Mouse (Mus musculus): ENCODE data around the gene Nkain2. TPM values are rescaled to one million over a fixed set of nuclear protein-coding genes. Genes with fewer than 3 reads are reported as not detected.
"Not testable (repeated sequence)": the region's sequence is repeated elsewhere in the genome, so short reads cannot be mapped to it uniquely, and the experiment has no call there.

The Nkain2 gene
- under 1 TPM; 0.17 to 0.26 TPM for total RNA-seq (2021)
- long read RNA-seq, experiment 1 = 0 reads
- long read RNA-seq, experiment 2 = 0 reads

DNA sequence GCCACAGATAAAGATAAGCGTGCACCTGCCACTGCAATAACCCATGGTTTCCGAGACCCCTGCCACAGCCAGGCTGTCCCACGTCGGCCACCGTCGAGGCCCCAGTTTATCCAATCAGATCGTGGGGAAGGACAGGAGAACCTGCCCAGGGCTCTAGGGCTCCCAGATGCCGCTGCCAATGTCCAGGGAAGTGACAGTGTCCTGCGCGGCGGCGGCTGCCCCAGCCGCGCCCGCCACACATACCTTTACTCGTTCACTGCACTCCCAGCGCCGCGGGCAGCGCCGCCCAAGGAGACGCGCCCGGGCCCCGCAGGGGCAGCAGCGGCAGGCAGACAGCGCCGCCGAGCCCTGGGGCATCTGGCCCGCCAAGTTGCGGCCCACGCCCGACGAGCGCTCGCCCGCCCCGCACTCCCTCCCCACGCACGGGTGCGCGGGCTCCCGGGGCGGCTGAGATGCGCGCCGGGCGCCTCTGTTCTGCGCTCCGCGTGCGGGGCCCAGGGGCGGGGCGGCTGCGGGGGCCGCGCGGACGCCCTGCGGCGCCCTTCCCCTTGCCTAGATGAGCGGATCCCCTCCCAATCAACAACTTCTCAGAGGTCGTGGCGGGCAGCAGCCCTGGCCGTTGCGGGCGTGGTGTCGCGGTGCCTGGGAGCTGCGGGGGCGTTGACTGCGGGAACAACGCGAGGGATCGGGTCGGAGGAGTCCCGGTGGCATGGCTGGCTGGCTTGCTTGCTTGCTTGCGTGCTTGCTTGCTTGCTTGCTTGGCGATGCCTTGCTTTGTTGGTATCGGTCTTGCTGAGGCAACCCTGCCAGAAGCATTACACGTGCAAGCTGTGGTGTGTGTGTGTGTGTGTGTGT is at the start of gene Nkain2:
Gene Nkain2, minus strand, starts transcription at position 811 of the 855 bp plus-strand sequence.
- DNase-seq = peak; percentile 7 to 10

DNA sequence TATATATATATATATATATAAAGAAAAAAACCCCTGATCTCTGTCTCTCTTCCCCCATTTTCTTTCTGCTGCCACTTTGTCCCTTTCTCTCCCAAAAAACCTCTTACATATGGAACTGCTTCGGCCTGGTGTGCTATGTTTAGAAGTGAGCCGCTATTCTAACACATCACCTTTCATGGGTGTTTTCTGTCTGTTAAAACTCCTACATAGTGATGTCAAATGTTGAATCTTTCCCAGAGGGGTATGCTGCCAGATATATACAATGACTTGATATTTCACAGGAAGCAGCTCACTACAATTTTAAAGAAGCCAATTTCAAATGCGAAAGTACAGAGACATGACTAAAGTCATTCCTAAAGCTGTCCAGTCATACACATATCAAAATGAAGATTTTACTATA is 49.6 kb upstream of the Nkain2 start:
- no peak for DNase-seq

DNA sequence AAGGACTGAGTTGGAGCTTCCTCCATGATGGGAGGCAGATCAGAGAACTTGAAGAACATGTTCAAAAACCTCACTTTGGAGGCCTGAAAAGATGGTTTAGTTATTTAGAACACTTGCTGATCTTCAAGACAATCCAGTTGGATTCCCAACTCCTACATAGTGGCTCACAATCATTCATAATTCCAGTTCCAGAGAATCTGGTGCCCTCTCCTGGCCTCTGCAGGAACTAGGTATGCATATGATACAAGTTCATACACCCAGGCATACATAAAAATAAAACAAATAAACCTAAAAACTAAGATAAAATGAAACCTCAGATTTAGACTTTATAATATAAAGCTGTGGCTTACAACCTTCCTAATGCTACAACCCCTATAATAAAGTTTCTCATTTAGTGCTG is 4.8 kb upstream of the Nkain2 start:
- peak; percentile 7 to 27 for DNase-seq

DNA sequence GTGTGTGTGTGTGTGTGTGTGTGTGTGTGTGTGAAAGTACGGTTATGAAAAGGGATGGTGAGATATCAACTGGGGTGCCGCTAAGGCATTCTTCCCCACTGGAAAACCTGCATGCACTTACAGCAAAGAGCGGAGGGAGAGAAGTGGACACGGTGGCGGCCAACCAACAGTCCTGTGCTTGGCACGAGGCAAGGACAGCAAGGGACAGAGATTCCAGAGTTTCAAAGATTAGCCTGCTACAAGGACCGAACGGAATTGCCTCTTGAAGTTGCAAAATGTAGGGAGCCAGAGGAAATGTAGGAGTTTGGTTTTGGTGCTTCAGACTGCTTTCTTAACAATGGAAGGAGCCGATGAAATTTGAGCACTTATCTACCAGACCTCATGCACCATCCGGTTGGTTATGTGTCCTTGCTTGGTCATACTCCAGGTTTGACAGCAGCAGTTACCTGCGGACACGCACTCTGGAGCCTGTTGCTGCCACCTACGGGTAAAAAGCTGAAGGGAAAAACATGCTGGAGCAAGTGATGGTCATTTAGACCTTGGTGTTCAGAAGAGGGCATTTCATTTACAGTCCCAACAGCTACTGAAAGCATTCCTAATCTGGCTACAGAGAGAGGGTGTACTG is 357 bp upstream of the Nkain2 start:
- peak; percentile 5 for DNase-seq

DNA sequence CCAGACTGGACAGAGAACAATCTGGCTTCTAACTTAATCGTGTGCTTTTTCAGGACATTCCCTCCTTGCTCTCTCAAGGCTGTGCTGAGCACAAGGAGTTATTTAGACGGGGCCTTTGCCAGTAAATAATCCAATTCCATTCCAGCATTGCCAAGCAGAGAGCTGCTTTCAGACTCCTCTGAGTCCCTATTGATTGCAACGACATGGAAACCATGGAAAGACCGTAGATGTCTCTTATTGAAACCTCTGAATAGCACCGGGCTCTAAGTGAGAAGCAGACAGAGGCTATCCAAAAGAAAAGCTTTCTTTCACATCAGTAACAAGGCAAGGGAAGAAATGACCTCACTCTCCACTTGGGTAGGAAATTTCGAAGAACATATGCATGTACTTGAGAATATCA is 8.3 kb downstream of the Nkain2 start:
- no peak for DNase-seq

DNA sequence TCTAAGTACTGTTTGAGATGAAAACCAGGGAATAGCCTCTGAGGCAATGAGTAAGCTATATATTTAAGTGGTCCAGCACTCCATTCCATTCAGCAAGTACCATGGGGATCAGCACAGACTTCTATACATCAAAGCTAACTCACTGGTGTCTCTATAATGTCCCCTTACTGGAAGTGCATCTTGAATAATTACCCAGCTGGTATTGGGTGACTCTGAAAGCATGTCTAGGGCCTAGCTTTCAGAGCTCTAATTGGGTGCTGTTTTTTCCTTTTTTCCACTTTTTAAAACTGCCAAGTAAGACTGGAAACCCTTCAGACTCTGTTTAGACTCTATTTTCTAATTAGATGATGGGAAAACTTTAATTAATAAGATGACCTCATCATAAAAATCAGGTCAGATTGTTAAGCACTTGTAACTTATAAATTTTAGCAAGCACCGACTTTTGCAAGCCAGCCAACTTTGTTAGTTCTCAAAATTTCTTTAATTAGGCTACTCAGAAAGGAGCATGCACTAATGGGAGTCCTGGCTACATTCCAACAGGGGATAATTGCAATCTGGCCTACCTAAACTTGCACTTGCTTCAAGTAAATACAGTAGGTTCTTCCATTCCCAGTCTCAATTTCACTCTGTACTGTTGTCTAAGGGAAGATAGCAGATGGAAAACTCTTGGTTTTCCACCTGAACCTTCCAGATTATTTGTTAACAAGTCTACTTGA is 19.4 kb downstream of the Nkain2 start:
- no peak for DNase-seq

DNA sequence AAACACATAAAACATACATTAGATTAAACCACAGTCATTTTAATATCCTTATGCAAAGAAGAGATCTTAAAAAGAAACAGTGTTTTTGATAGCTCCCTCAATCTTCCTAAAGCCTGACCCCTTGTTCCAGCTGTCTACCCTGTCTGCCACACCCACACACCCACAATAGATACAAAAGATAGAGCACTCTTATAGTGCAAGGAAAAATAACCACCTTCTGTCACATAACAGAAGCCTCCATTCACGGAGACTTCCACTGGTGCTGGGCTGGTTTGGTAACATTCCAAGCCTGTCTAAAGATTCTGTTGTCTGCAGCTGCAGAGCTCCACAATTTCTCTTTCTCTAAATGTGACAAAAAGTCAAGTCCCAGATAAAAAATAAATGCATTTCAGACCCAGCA is 20.7 kb downstream of the Nkain2 start:
- DNase-seq = no peak

DNA sequence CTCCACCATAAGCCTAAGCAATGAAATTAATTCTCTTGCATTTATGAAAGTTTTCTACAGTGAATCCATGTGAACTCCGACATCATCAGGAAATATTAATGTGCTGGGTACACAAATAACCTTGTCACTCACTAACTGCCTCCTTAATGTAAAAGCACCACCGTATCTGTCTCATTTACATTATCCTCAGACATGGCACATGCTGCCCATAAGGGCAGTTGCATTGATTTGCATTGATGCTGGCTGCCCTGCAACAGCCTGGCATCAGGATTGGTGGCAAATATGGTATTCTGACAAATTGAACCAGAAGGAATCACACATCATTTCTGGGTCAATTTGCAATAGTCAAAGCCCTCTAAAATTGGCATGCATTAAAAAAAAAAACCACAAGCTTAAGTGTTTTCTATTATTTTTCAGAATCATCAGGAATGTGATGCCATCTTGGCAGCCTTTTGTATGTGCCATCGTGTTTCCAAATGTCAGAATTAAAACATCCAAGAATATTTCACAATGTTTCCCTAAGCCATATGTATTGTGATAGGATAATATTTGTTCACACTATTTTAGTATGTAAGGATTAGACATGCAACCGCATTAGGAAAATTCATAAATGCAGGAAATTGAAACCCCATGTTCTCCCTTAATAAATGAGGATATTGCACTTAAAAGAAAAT is 74.9 kb downstream of the Nkain2 start:
- no peak for DNase-seq

DNA sequence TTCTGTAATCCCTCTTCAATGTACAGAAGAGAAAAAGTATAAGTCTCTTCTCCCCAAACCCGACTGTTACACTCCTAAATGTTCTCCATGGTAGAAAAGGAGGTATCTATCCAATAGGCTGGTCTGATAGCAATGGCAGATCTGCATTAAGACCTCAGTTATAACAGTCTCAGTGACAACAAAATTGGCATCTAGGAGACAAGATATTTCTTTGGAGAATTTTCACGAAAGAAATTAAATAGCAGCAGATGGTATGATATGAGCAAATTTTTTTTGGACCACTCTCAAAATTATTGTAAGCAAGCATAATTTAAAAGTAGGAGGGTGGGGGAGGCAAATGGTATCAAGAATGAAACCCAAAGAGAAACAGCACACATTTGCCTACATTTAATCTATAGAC is 94.0 kb downstream of the Nkain2 start:
- no peak for DNase-seq

DNA sequence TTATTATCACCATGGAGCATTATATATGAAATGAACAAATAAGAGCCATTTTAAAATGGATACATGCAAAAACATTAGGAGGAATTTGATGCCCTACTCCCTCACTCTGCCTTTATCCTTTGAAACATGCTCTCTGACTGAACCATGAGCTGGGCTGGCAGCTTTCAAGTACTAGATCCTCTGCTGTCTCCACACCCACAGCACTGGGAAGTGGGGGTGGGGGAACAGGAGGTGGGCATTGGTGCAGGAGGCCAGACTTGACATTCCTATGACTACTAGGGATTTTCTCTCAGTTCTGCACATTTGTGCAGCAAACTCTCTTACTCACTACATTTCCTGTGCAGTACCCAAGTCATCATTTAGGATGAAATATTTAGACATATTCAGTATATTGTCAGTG is 99.7 kb downstream of the Nkain2 start:
- DNase-seq = no peak

DNA sequence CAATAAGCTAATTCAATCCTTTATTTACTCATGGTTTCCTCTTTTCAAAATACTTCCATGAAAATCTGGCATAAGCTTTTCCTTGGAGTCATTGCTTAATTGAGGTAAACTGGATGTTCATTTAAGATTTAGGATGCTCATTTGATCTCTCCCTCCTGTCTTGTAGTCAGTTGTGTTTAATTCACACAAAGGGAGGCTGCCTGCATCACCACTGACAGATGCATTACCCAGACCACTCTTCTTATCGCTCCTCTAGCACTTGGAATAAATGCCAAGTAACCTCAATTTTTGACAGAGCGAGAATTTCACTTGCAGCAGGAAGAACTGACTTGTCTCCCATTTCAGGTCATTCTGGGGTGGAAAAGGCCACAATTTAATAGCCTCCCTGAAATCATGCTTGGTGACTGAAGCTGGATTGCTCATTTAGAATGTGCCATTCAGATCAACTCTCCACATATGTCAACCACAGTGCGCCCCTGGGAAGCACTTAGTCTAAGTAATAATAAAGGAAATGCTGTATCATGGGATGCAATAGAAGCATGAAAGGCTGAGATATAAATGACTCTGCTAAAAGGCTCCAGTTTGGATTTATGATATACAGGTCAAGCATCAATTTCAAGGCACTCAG is 107.4 kb downstream of the Nkain2 start:
- DNase-seq = no peak

DNA sequence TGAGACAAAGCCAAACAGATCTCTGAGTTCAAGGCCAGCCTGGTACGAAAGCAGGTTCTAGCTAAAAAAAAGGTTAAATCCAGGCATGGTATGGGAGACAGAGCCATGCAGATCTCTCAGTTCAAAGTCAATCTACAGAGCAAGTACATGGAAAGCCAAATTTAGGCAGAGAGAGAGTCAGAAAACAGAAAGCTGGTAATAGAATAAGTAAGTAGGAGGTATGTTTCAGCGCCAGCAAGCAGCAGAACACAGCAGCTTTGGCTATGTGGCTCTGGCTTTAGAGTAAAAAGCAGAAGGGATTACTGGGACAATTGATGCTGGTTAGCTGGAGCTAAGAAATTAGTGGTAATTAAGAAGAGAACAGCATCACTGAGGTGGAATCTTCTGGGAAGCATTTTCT is 151.3 kb downstream of the Nkain2 start:
- no peak for DNase-seq

DNA sequence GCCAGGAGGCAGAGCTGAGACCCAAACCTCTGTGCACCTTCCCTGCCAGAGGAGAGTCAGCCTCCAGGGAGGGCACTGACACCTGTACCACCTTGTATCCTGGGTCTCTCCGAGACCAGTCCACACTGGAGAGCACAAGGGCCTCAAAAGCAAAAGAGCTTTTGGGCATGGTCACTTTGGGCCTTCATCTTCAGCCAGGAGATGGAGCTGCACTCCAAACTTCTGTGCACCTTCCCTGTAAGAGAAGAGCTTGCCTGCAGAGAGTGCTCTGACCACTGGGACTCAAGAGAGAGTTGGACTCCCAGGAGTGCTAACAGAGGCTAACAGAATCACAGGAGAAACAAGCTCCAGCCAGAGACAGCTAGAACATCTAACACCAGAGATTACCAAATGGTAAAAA is 183.7 kb downstream of the Nkain2 start:
- not testable (repeated sequence) for DNase-seq

DNA sequence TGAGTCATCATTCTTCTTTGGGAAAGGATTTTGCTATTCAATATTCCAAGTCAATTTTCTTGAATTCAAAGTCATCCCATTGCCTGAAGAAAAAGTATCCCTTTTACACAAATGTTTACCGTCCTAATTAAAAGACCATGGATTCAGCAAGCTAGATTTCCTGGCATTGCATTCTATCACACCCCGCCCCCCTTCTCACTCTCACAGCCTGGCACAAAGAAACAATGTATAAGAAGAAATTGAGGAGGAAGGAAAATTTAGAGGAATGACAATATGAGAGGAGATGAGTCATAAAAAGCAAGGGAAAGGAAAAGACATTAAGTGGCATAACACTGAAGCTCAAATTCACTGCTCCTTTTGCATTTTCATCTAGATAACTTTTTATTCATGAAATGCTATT is 193.6 kb downstream of the Nkain2 start:
- no peak for DNase-seq

DNA sequence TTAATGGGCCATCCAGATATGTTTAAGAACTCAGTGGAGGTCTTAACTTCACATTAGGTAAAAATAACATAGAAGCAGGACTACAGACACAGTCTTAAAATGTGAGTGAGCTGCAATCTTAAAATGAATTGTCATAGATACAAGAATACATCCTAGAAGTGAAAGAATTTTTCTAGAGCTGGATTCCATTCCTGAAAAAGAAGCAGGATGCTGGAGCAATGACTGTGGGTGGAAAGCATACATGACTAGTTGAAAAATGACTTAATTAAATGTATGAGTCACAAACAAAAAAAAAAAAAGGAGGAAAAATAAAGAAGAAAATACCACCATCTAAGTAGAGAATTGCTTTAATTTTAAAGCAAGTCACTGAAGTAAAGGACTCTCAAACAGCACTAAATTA is 205.7 kb downstream of the Nkain2 start:
- no peak for DNase-seq

DNA sequence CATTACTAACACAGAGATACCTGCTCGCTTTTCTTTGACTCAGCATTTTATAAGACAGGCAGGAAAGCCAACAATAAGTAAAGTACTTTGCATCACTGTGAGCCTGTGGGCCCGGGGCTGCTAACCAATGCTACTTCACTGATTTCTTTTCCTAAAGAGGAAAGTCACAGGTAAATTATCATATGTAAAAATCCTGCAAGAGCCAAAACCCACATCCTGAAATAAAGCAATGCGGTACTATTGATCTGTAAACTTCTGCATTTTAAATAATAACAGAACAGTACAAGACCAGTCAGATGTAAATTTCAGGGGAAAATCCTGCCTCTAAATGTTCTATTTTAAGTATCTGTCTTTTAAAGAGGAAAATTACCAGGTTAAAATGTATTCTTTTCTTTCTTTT is 250.0 kb downstream of the Nkain2 start:
- no peak for DNase-seq

DNA sequence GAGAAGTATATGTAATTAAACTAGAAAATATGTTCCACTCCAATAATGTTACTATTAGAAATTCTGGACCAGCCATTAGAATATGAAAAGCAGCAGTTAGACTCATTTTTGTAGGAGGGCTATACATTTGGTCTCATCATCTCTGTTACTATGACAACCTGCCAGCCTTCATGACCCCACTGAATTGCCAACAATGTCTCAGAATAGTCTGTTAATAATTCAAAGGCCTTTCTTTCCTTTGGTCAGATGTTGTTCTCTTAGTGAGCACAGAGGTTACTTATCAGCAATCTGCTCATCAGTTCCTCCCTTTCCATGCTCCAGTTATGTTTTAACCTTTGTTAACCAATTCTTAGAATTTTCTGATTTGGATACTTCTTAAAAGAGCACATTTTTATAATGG is 251.1 kb downstream of the Nkain2 start:
- no peak for DNase-seq

DNA sequence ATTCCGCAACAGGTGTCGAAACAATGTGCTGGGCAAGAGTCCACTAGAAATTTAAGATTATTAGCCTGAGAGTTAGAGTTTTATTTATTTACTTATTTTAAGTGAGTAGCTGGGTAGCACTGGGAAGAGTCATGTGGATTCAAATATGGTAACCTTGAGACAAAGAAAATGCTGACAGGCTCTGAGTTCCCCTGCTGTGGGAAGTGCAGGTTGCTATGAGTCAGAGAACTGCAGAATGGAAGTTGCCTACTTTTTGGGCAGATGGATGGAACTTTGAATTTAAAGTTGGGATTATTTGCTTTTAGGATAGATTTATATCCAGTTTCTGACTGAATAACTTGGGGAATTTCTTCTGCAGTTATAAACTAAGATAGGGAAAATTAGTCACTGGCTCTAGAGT is 259.2 kb downstream of the Nkain2 start:
- DNase-seq = no peak

DNA sequence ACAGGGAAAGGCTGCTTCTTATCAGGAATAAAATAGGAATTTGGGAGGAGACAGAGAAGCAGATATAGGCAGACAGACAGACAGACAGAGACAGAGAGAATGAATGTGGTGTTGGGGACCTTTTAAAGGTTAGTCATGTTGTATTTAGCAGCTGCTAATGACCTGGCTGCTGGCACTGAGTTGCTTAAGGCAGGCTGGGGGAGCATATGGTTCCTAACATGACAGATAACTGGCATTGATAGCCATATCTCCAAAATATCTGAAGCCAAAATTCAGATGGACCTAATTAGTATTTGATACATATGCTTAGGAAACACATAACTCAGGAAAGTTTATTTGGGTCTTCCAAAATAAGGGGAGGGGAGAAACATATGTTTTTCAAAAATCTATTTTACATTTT is 285.8 kb downstream of the Nkain2 start:
- no peak for DNase-seq

DNA sequence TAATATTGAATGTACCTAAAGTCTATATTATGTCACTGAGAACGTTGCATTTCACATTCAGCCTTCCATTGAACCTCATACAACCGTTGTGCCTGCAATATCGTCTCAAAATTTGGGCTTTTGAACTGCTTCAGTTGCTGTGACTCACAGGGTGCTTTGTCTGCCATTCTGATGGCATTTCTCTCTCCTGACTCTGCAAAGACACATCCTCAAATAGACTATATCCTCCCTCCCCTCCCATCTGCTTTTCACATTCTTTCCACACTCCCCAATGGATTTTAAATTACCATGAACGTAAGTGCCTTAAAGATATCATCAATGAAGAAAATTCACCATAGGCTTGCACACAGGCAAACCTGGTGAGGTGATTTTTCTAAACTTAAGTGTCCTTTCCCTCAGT is 287.5 kb downstream of the Nkain2 start:
- no peak for DNase-seq

DNA sequence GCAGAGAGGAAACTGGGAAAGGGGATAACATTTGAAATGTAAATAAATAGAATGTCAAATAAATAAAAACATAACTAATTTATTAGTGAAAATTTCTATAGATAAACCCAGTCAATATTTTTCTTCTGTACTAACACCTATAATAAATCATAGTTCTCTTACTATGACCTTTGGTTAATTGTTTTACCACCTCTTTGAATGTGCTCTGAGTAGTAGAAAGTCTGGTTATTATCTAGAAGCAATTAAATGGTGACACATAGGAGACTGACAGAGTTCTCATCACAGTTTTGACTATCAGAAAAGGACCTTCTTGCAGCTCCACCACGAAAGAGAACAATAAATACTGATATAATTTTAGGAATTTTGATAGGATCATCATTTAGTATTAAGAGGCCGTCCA is 295.3 kb downstream of the Nkain2 start:
- DNase-seq = no peak

DNA sequence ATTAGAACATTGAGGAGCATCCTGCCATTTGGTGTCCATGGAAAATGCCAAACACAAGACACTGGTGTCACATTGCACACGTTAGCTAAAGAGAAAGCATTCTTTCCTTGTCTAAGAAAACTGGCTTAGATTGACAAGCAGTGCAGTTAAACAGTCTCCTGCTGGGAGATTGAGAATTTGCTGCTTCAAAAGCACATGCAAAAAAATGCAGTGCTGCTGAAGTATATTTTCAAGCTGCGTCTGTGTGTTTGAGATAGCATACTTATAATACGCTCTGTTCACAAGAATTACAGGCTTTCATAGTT is 313.0 kb downstream of the Nkain2 start:
- no peak for DNase-seq
